Mouse (Mus musculus): Measurements from ENCODE around the gene Prnp. TPM values are rescaled to one million over a fixed set of nuclear protein-coding genes. Genes with fewer than 3 reads are reported as not detected.

Gene Prnp
- polyA plus RNA-seq, 1 experiment: 570 TPM

- TF ChIP-seq POLR2A (IDR thresholded peaks at IDR 0.05; ENCODE audit: borderline replicate concordance, insufficient read depth, low read length) (no peak), CTCF (IDR thresholded peaks at IDR 0.05; ENCODE audit: borderline replicate concordance, insufficient read depth, low read depth, low read length) (no peak)
- 75% methylated on average over 8 of the region's 8 CpGs for WGBS
- Histone ChIP-seq H3K4me1 (ENCODE audit: control insufficient read depth, insufficient read depth, low read length) (no peaks in the 10 kb centered on the region), H3K27me3 (ENCODE audit: control insufficient read depth, insufficient read depth, low read length) (no peaks in the 10 kb centered on the region), H3K4me3 (replicated peaks; ENCODE audit: insufficient read depth, low read depth, low read length) (no peak overlapping the region), H3K27ac (ENCODE audit: insufficient read depth, low read length) (no peak overlapping the region)
- peak in 1 of 2 experiments; percentile 0 for DNase-seq
These were observed 35.5 kb downstream of the Prnp start for GRCm38 (mm10) chr2:131945225-131945624.

- H3K27ac ChIP-seq (ENCODE audit: insufficient read depth, low read length): no peak overlapping the region
- 30% methylated on average over 6 of the region's 6 CpGs for WGBS
- no peaks in the 10 kb centered on the region for H3K27me3 ChIP-seq (ENCODE audit: control insufficient read depth, insufficient read depth, low read length)
- DNase-seq: peak in 1 of 2 experiments; percentile 0
- H3K4me3 ChIP-seq (replicated peaks; ENCODE audit: insufficient read depth, low read depth, low read length): no peak overlapping the region
- TF ChIP-seq CTCF (IDR thresholded peaks at IDR 0.05; ENCODE audit: borderline replicate concordance, insufficient read depth, low read depth, low read length) (no peak), POLR2A (IDR thresholded peaks at IDR 0.05; ENCODE audit: borderline replicate concordance, insufficient read depth, low read length) (no peak)
- H3K4me1 ChIP-seq (ENCODE audit: control insufficient read depth, insufficient read depth, low read length): no peaks in the 10 kb centered on the region
These were observed 36.0 kb downstream of the Prnp start for GRCm38 (mm10) chr2:131945765-131946164.

DNA sequence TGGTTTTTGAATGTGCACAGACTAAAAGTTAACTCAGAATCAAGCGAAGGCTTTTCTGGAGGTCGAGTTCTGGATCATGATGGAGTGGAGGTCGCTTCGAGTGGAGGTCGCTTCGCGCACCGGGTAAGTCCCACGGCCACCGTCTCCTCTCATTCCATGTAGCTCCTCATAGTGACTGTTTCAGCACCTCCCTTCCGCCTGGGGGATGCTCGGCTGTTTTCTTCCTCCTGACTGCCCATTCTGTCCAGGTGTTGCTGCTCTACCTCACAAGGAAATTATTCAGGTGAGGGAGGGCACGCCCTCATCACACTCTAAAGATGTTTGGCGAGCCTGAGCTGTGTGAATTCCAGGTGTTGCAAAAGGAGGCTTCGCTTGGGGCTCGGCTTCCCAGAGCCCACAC is 36.6 kb downstream of the Prnp start:
- H3K4me3 ChIP-seq (replicated peaks; ENCODE audit: insufficient read depth, low read depth, low read length): no peak overlapping the region
- TF ChIP-seq CTCF (IDR thresholded peaks at IDR 0.05; ENCODE audit: borderline replicate concordance, insufficient read depth, low read depth, low read length) (no peak), POLR2A (IDR thresholded peaks at IDR 0.05; ENCODE audit: borderline replicate concordance, insufficient read depth, low read length) (no peak)
- DNase-seq: peak in 1 of 2 experiments; percentile 0
- 95% methylated on average over 16 of the region's 16 CpGs for WGBS
- no peaks in the 10 kb centered on the region for H3K27me3 ChIP-seq (ENCODE audit: control insufficient read depth, insufficient read depth, low read length)
- H3K4me1 ChIP-seq (ENCODE audit: control insufficient read depth, insufficient read depth, low read length): no peaks in the 10 kb centered on the region
- H3K27ac ChIP-seq (ENCODE audit: insufficient read depth, low read length): no peak overlapping the region

- 52% methylated on average over 3 of the region's 3 CpGs for WGBS
- TF ChIP-seq POLR2A (IDR thresholded peaks at IDR 0.05; ENCODE audit: borderline replicate concordance, insufficient read depth, low read length) (no peak), CTCF (IDR thresholded peaks at IDR 0.05; ENCODE audit: borderline replicate concordance, insufficient read depth, low read depth, low read length) (no peak)
- no peak overlapping the region for H3K4me3 ChIP-seq (replicated peaks; ENCODE audit: insufficient read depth, low read depth, low read length)
- no peak overlapping the region for H3K27ac ChIP-seq (ENCODE audit: insufficient read depth, low read length)
- H3K4me1 ChIP-seq (ENCODE audit: control insufficient read depth, insufficient read depth, low read length): 0 out of 2 replicates have a peak, but pooled peaks cover 6% of the 10 kb centered on the region
- no peaks in the 10 kb centered on the region for H3K27me3 ChIP-seq (ENCODE audit: control insufficient read depth, insufficient read depth, low read length)
- DNase-seq: no peak
These were observed 38.4 kb downstream of the Prnp start for GRCm38 (mm10) chr2:131948156-131948555.

GRCm38 (mm10) chr2:131948916-131949639 is 39.4 kb downstream of the Prnp start:
- no peaks in the 10 kb centered on the region for H3K27me3 ChIP-seq (ENCODE audit: control insufficient read depth, insufficient read depth, low read length)
- no peak overlapping the region for H3K27ac ChIP-seq (ENCODE audit: insufficient read depth, low read length)
- no peak for TF ChIP-seq CTCF (IDR thresholded peaks at IDR 0.05; ENCODE audit: borderline replicate concordance, insufficient read depth, low read depth, low read length)
- no peak for TF ChIP-seq POLR2A (IDR thresholded peaks at IDR 0.05; ENCODE audit: borderline replicate concordance, insufficient read depth, low read length)
- WGBS: 76% methylated on average over 11 of the region's 11 CpGs
- no peak overlapping the region for H3K4me3 ChIP-seq (replicated peaks; ENCODE audit: insufficient read depth, low read depth, low read length)
- DNase-seq: no peak
- H3K4me1 ChIP-seq (ENCODE audit: control insufficient read depth, insufficient read depth, low read length): 0 out of 2 replicates have a peak, but pooled peaks cover 8% of the 10 kb centered on the region

DNA sequence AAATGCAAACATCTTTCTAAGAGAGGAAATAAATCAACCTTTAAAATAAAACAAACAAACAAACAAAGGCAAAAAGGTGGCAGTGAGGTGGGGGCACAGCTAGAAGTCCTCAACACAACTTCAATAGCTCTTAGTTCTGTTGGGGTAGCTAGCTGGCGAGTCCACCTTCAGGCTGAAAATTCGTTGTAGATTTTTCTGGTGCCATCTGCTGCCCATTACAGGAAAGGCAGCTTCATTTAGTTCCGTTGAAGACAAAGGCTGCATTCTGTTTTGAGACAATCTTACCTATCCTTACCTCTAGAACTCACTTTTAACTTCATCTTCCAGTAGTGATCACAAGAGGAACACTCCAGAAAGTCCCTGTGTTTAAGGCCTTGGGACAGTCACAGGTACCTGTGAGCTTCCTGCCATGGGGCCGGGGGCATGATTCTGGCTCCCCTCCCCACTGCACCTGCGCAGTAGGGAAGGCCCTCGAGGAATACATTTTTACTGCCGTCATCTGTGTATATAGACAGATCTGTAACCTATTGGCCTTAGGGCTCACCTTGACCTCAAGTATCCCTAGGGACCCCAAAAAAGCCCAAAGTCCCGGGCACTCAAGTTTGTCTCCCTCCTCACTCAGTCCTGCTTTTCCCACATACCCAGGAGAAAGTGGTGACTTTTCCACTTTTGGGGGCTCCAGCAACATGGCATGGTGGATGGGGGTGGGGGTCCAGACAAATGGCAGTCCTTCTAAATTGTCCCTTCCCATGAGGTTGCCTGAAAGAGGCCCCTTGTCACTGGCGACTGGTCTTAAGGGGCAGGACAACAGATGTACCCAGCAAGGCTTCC is 40.3 kb downstream of the Prnp start:
- H3K4me1 ChIP-seq (ENCODE audit: control insufficient read depth, insufficient read depth, low read length): 0 out of 2 replicates have a peak, but pooled peaks cover 8% of the 10 kb centered on the region
- no peaks in the 10 kb centered on the region for H3K27me3 ChIP-seq (ENCODE audit: control insufficient read depth, insufficient read depth, low read length)
- 45% methylated on average over 9 of the region's 9 CpGs for WGBS
- peak; percentile 64; the same call in 1 of the 2 replicates for TF ChIP-seq CTCF (IDR thresholded peaks at IDR 0.05; ENCODE audit: borderline replicate concordance, insufficient read depth, low read depth, low read length)
- no peak for TF ChIP-seq POLR2A (IDR thresholded peaks at IDR 0.05; ENCODE audit: borderline replicate concordance, insufficient read depth, low read length)
- H3K27ac ChIP-seq (ENCODE audit: insufficient read depth, low read length): no peak overlapping the region
- no peak overlapping the region for H3K4me3 ChIP-seq (replicated peaks; ENCODE audit: insufficient read depth, low read depth, low read length)
- peak in 1 of 2 experiments; percentile 64 for DNase-seq

GRCm38 (mm10) chr2:131950598-131951095 is 40.9 kb downstream of the Prnp start, which contains the start of gene Prnd:
TSS of gene Prnd (plus strand) at chr2:131950861.
- Histone ChIP-seq H3K4me1 (ENCODE audit: control insufficient read depth, insufficient read depth, low read length) (0 out of 2 replicates have a peak, but pooled peaks cover 8% of the 10 kb centered on the region), H3K27me3 (ENCODE audit: control insufficient read depth, insufficient read depth, low read length) (0 out of 2 replicates have a peak, but pooled peaks cover 2% of the 10 kb centered on the region), H3K27ac (ENCODE audit: insufficient read depth, low read length) (no peak within 1 kb of the TSS), H3K4me3 (replicated peaks; ENCODE audit: insufficient read depth, low read depth, low read length) (no peak within 1 kb of the TSS)
- WGBS: 55% methylated on average over 11 of the region's 11 CpGs
- TF ChIP-seq CTCF (IDR thresholded peaks at IDR 0.05; ENCODE audit: borderline replicate concordance, insufficient read depth, low read depth, low read length): no peak
- TF ChIP-seq POLR2A (IDR thresholded peaks at IDR 0.05; ENCODE audit: borderline replicate concordance, insufficient read depth, low read length): no peak
- no peak for DNase-seq
